Mouse (Mus musculus) urinary bladder, postnatal 36 days (tissue): ENCODE measurements at regions not wholly inside any gene's neighbourhood (a gene's known extent, or its start where the extent isn't known, plus 50 kb on each side); places are given as distances from the start of the nearest gene placed in this dataset.
A peak's percentile ranks its signal among the peaks of the same experiment; 100 is the strongest.

Source experiments
- DNase-seq, 2 experiments: peaks; one replicate each; pipeline ENCODE4 v3.0.0; 2022; ENCODE audit warnings: low spot score in 2 of 2, mixed read lengths in 1 of 2

DNA sequence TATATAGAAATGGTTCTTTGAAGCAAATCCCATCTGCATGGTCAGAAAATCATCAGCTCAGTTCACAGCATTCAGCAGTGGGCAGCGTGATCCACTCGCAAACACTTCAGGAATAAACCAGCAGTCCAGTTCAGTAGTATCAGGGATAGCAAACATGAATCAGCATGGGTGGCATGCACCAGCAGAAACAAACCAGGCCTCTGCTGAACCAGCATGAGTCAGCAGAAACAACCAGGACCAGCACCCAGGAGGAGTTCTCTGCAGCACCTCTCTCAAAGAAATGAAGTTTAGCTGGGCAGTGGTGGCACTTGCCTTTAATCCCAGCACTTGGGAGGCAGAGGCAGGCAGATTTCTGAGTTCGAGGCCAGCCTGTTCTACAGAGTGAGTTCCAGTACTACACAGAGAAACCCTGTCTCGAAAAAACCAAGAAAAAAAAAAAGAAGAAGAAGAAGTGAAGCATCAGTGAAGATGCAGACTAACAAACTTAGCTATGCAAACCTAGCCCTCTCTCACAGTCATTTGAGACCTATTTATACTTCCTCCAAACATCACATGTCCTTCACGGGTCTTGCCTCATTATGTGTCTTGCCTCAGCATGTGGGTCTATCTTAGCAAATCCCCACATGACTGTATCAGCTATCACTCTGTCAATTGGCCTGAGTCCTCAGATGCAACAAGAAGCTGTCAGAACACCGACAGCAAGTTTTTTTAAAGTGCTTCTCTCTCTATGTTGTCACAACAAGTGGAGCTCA, 80.2 kb downstream of the Fthl17a start:
- DNase-seq: no peak

- DNase-seq: peak; percentile 3 to 4
Observed at GRCm38 (mm10) chrX:85343517-85343916, 94.0 kb downstream of the Fthl17a start.

GRCm38 (mm10) chrX:85375296-85375695, 125.8 kb downstream of the Fthl17a start:
- DNase-seq: no peak

DNA sequence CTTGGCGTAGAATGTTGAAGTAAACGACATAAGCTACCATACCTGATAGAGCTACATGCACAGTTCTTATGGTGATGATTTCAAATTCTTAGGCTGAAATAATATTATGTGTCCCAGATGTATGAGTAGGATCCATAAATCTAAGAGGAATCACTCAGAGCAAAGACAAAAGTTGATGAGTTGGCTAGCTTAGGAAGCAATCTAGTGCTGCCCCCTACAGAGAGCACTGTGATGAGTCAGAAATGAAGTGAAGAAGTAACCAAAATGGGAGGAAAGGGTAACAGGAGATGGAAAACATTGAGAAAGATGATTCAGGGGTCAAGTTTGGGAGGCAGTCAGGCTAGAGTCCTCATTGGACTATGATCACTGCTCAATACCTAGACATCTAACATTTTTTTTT, 135.0 kb downstream of the Fthl17a start:
- DNase-seq: no peak
